Mouse (Mus musculus) hindbrain, embryonic 11.5 days (tissue): Measurements from ENCODE around the gene Gbp7. TPM values are rescaled to one million over a fixed set of nuclear protein-coding genes. Genes with fewer than 3 reads are reported as not detected.

Experiments
- ATAC-seq: fragments of 200-750 bp; cut with Nextera tagmentation; 2 replicates; pipeline ENCODE4 v1.8.0; 2017; ENCODE audit warnings: mild to moderate bottlenecking, moderate TSS enrichment, moderate library complexity; ENCODE audit not compliant: low FRiP score
- DNase-seq: peaks from one replicate; pipeline ENCODE4 v3.0.0-alpha.2; 2015; ENCODE audit warnings: low spot score
- H3K27ac ChIP-seq: fragments of 300-500 bp; sonication (generic); 2 replicates; pipeline ENCODE4 v1.5.1; 2014; ENCODE audit warnings: mild to moderate bottlenecking, low read depth, low read length
- H3K27me3 ChIP-seq: fragments of 300-500 bp; sonication (generic); 2 replicates; pipeline ENCODE4 v1.6.1; 2014; ENCODE audit warnings: mild to moderate bottlenecking, low read length, moderate library complexity, mixed read lengths; ENCODE audit not compliant: control insufficient read depth, insufficient read depth
- H3K36me3 ChIP-seq: fragments of 300-500 bp; sonication (generic); 2 replicates; pipeline ENCODE4 v1.6.1; 2014; ENCODE audit warnings: mild to moderate bottlenecking, low read length, moderate library complexity, mixed read lengths; ENCODE audit not compliant: control insufficient read depth, insufficient read depth
- H3K4me1 ChIP-seq: fragments of 300-500 bp; sonication (generic); replicated peaks from 2 replicates; pipeline ENCODE4 v1.6.1; 2014; ENCODE audit warnings: low read length, mixed read lengths; ENCODE audit not compliant: control insufficient read depth, insufficient read depth
- H3K4me2 ChIP-seq: fragments of 300-500 bp; sonication (generic); replicated peaks from 2 replicates; pipeline ENCODE4 v1.6.1; 2014; ENCODE audit warnings: mild to moderate bottlenecking, low read depth, low read length
- H3K4me3 ChIP-seq: fragments of 300-500 bp; sonication (generic); 2 replicates; pipeline ENCODE4 v1.5.1; 2014; ENCODE audit warnings: low read depth, low read length
- H3K9ac ChIP-seq: fragments of 300-500 bp; sonication (generic); 2 replicates; pipeline ENCODE4 v1.6.1; 2014; ENCODE audit warnings: low read depth, low read length
- H3K9me3 ChIP-seq: fragments of 300-500 bp; sonication (generic); 2 replicates; pipeline ENCODE4 v1.6.1; 2016; ENCODE audit warnings: low read length; ENCODE audit not compliant: control insufficient read depth
- WGBS: fragments of 180-500 bp; shearing (Covaris S2); extraction: QIAGEN DNeasy Blood & Tissue Kit; methylation state at CpG from one replicate; pipeline ENCODE4 v1.1.7; 2014; 5-methylcytosine and 5-hydroxymethylcytosine counted together
- polyA plus RNA-seq: library from polyadenylated mRNA; unstranded; fragments of >200 nt; fragmentation: Nextera tagmentation; extraction: Ambion mirVana; gene quantifications from 2 replicates; pipeline ENCODE4 v1.2.1, GENCODE M21; 2014

Gbp7 gene
- polyA plus RNA-seq: 1.5 and 2.3 TPM in 2 replicates

DNA sequence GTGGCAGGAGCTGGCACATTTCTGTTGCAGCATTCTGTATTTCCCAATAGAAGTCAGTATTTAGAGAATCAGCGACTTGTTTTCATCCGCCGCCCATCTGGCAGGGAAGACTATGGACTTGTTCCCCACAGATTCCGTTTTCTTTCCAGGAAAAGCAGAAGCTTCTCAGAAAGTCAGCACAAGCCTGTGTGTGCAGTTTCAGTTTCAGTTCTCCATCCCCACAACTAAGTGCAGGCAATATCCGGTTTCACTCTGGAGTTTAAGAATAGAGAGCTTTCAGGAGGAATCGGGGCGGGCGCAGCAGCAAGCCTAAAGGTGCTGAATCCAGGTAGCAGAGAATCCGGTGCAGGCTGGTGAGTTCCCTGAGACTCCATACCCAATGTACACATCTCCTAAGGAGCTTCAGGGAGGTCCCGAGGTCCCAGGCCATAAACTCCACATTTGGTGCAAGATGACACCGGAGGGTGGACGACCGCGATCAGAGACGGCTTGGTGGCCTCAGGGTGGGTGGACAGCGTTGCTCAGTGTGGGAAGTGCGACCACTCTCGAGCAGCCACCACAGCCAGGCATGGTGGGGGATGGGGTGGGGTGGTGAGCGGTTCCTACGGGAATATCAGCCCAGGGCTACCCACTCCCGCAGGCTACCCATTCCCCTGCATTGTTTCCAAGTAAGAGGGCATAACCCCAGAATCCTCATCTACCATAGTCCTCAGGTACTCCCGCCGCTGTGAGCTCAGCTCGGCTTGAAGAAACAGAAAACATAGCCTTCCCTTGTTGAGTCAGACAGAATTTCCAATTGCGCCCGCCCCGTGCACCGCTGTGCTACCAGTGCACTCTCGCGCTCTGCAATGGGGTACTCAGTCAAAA lies at the start of gene Gbp7:
Gbp7 (plus strand) TSS at position 256 of the 867 bp plus-strand sequence.
- Histone ChIP-seq H3K4me1 (0 out of 2 replicates have a peak, but pooled peaks cover 2% of the 10 kb centered on the region), H3K27ac (no peak within 1 kb of the TSS), H3K27me3 (no peaks in the 10 kb centered on the region), H3K9ac (peak within 1 kb of the TSS; percentile 65), H3K9me3 (no peaks in the 10 kb centered on the region), H3K4me2 (peak within 1 kb of the TSS; percentile 90), H3K4me3 (peak within 1 kb of the TSS; percentile 48), H3K36me3 (no peaks in the 10 kb centered on the region)
- 3% methylated on average over 30 of the region's 30 CpGs for WGBS
- DNase-seq (peak; percentile 52), ATAC-seq (peak; percentile 77)

GRCm38 (mm10) chr3:142490465-142490864 lies 39.7 kb upstream of the Gbp7 start:
- H3K27me3 ChIP-seq: no peaks in the 10 kb centered on the region
- H3K4me3 ChIP-seq: no peak overlapping the region
- no peaks in the 10 kb centered on the region for H3K4me1 ChIP-seq
- DNase-seq: peak; percentile 80
- H3K9me3 ChIP-seq: no peaks in the 10 kb centered on the region
- H3K27ac ChIP-seq: no peak overlapping the region
- ATAC-seq: peak; percentile 78
- no peaks in the 10 kb centered on the region for H3K36me3 ChIP-seq
- 78% methylated on average over 1 of the region's 1 CpGs for WGBS
- H3K9ac ChIP-seq: no peak overlapping the region
- no peak overlapping the region for H3K4me2 ChIP-seq

GRCm38 (mm10) chr3:142493536-142494061 lies 36.5 kb upstream of the Gbp7 start, which contains the start of gene Gbp5:
TSS of gene Gbp5 (plus strand) at chr3:142493978.
- 83% methylated on average over 6 of the region's 6 CpGs for whole genome bisulfite sequencing
- H3K36me3 ChIP-seq: no peaks in the 10 kb centered on the region
- no peak within 1 kb of the TSS for H3K4me3 ChIP-seq
- H3K27ac ChIP-seq: no peak within 1 kb of the TSS
- H3K9ac ChIP-seq: no peak within 1 kb of the TSS
- ATAC-seq: peak; percentile 29
- no peaks in the 10 kb centered on the region for H3K27me3 ChIP-seq
- no peaks in the 10 kb centered on the region for H3K4me1 ChIP-seq
- no peaks in the 10 kb centered on the region for H3K9me3 ChIP-seq
- H3K4me2 ChIP-seq: no peak within 1 kb of the TSS
- peak; percentile 35 for DNase-seq

DNA sequence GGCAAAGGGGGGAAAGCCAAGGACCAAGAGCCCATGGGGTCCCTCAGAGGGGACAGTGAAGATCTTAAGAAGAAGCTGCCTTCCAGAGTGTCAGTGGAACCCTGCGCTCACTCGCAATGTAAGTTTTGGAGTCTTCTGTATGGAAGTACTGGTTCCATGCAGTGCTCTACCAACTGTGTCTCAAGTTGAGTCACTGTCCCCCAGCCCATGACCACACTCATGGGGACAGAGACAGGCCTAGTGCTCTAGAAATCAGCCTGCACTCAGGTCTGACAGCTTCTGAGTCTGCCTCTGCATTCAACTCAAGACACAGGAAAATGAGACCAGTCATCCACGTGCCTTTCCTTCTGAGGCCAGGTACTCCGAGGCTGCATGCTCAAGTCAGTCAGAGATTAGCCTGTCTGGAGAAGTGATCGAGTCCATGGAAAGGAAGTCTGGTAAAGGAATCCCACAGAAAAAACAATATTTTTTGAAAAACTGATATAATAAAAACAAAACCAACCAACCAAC lies 34.9 kb upstream of the Gbp7 start:
- no peaks in the 10 kb centered on the region for H3K27me3 ChIP-seq
- DNase-seq (no peak), ATAC-seq (no peak)
- no peaks in the 10 kb centered on the region for H3K4me1 ChIP-seq
- WGBS: 96% methylated on average over 5 of the region's 5 CpGs
- H3K4me3 ChIP-seq: no peak overlapping the region
- no peaks in the 10 kb centered on the region for H3K9me3 ChIP-seq
- H3K4me2 ChIP-seq: no peak overlapping the region
- no peaks in the 10 kb centered on the region for H3K36me3 ChIP-seq
- H3K9ac ChIP-seq: no peak overlapping the region
- no peak overlapping the region for H3K27ac ChIP-seq

- H3K4me3 ChIP-seq: no peak overlapping the region
- no peaks in the 10 kb centered on the region for H3K27me3 ChIP-seq
- H3K4me1 ChIP-seq: no peaks in the 10 kb centered on the region
- H3K27ac ChIP-seq: no peak overlapping the region
- ATAC-seq (no peak), DNase-seq (no peak)
- 83% methylated on average over 14 of the region's 14 CpGs for WGBS
- H3K4me2 ChIP-seq: no peak overlapping the region
- no peaks in the 10 kb centered on the region for H3K36me3 ChIP-seq
- H3K9ac ChIP-seq: no peak overlapping the region
- H3K9me3 ChIP-seq: no peaks in the 10 kb centered on the region
These were observed 33.7 kb upstream of the Gbp7 start for GRCm38 (mm10) chr3:142496113-142497101.

DNA sequence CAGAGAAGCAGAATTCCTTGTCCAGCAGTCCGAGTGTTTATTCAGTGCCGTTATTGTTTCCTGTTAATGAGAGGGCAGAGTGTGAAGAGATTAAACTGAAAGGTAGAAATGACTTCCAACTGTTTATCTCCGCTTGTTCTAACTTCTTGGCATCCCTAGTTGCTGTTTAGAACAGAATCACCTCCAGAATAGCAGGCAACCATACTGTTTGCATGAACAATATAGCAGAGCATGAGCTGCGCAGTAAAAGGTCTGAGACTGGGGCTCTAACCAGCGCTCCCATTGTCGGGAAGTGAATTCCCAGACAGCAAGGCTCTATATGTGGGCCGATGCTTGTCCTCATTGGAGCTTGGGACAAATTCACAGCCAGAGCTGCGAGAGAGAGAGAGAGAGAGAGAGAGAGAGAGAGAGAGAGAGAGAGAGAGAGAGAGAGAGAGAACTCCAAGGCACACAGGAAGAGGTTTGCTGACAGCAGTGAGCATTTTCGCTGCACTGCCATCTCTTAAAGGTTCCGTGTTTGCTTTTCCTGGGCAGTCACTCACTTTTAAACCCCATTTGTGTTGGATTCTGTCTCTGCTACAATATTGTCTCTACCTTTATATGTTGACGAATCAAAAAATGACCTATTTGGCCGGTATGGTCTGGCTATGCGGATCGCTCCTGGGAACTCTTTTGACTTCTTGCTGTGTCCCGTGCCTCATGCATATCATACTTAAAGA lies 32.9 kb upstream of the Gbp7 start:
- Histone ChIP-seq H3K27ac (no peak overlapping the region), H3K4me3 (no peak overlapping the region), H3K9me3 (no peaks in the 10 kb centered on the region), H3K4me2 (no peak overlapping the region), H3K9ac (no peak overlapping the region), H3K36me3 (no peaks in the 10 kb centered on the region), H3K4me1 (no peaks in the 10 kb centered on the region), H3K27me3 (no peaks in the 10 kb centered on the region)
- WGBS: 78% methylated on average over 15 of the region's 15 CpGs
- ATAC-seq (no peak), DNase-seq (no peak)

DNA sequence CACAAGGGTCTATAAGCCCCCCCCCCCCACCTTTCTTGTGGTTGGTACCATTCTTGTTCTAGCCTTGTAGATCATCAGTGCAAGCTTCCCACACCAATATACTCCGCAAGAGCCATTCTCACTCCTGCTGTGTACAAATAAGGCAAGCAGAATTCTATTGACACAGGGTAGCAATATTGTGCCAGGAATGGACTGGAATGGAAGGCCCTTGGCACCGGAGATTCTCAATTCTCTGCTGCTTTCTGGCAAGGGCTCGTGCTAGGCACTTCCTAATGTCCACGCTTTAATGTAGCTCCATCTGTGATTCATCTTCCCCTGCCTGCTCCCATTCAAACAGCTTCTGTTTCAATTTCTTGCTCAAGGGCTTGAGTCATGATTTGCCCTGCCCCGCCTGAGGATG lies 31.2 kb upstream of the Gbp7 start:
- Histone ChIP-seq H3K9ac (no peak overlapping the region), H3K9me3 (no peaks in the 10 kb centered on the region), H3K4me2 (no peak overlapping the region), H3K27me3 (no peaks in the 10 kb centered on the region), H3K36me3 (no peaks in the 10 kb centered on the region), H3K4me3 (no peak overlapping the region), H3K4me1 (no peaks in the 10 kb centered on the region), H3K27ac (no peak overlapping the region)
- DNase-seq: no peak
- WGBS: 85% methylated on average over 5 of the region's 5 CpGs
- ATAC-seq: no peak

DNA sequence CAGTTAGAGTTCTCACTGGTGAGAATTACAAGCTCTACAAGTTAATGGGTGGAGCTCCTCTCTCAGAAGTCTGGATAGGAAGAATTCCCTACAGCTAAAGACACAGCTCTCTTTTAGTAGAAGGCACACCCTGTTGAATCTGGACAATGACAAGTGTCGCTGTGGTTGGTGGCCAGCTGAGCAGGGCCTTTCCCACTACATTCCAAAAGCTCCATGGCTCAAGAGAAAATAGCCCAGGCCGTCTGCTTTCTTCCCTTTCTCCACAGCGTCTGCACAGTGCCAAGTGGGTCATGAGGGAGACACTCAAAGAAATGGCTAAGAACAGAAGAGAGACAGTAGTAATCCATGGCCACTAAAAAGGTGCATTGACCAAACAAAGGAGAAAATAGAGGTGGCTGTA lies 2.0 kb upstream of the Gbp7 start:
- 0 out of 2 replicates have a peak, but pooled peaks cover 2% of the 10 kb centered on the region for H3K4me1 ChIP-seq
- no peak overlapping the region for H3K27ac ChIP-seq
- no peaks in the 10 kb centered on the region for H3K9me3 ChIP-seq
- no peak overlapping the region for H3K9ac ChIP-seq
- ATAC-seq (no peak), DNase-seq (no peak)
- H3K4me2 ChIP-seq: no peak overlapping the region
- no peak overlapping the region for H3K4me3 ChIP-seq
- WGBS: 36% methylated on average over 3 of the region's 3 CpGs
- no peaks in the 10 kb centered on the region for H3K36me3 ChIP-seq
- no peaks in the 10 kb centered on the region for H3K27me3 ChIP-seq
